Mouse (Mus musculus) layer of hippocampus, postnatal 36 days (tissue): Measurements from ENCODE around the gene Hnrnpr. TPM values are rescaled to one million over a fixed set of nuclear protein-coding genes. Genes with fewer than 3 reads are reported as not detected.
A peak's percentile ranks its signal among the peaks of the same experiment; 100 is the strongest.

Source experiments
- DNase-seq, 2 experiments: peaks; one replicate each; pipeline ENCODE4 v3.0.0; 2022
- total RNA-seq, 2 experiments: library from RNA; stranded (reverse); gene quantifications; 2 replicates each; pipeline ENCODE4 v1.2.3; 2021

Hnrnpr gene
- 10 to 100 TPM; 88.7 TPM for total RNA-seq

DNA sequence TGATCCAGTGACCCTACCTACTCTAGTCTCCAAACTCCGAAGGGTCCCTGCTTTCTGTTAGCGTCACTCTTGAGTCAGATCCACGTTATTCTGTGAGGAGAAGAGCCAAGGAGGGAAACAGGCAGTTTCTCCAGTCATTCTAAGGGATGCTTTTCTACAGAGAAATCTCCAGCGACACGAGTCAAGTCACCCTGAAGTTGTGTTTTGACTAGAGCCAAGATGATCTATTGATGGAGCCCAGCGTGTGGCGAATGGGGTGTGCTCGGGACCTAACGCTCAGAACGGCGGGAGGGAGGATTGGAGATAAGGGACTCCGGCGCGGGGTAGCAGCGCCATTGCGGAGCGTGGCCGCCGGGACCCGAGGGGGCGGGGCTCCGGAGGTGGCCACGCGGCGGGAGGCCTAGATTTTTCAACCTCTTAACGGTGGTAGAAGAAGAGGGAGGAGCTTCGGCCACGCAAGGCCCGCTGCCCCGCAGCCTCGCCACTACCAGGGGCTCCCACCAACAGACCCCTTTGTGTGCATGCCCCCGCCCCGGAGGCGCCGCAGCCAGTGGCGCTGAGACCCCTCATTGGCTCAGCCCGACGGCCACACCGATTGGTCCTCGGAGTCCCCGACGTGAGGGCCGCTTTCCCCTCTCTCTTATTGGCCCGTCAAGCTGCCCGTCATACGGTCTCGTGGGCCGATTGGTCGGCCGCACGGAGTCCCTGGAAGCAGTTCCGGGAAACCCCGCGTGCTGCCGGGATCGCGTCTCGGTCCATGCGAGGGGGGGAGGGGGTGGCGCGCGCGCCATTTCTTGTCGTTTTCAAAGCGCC, at the start of gene Hnrnpr:
Gene Hnrnpr (plus strand): TSS at position 714 of the 813 bp plus-strand sequence.
- DNase-seq, result peak; percentile 99

GRCm38 (mm10) chr4:136261912-136262311, 48.8 kb upstream of the Hnrnpr start:
- DNase-seq, result no peak

GRCm38 (mm10) chr4:136263555-136263954, 47.2 kb upstream of the Hnrnpr start:
- no peak for DNase-seq

GRCm38 (mm10) chr4:136266716-136267343, 43.9 kb upstream of the Hnrnpr start:
- no peak for DNase-seq

- no peak for DNase-seq
These were observed 41.8 kb upstream of the Hnrnpr start for GRCm38 (mm10) chr4:136268912-136269311.

GRCm38 (mm10) chr4:136270648-136271047, 40.1 kb upstream of the Hnrnpr start:
- no peak for DNase-seq

DNA sequence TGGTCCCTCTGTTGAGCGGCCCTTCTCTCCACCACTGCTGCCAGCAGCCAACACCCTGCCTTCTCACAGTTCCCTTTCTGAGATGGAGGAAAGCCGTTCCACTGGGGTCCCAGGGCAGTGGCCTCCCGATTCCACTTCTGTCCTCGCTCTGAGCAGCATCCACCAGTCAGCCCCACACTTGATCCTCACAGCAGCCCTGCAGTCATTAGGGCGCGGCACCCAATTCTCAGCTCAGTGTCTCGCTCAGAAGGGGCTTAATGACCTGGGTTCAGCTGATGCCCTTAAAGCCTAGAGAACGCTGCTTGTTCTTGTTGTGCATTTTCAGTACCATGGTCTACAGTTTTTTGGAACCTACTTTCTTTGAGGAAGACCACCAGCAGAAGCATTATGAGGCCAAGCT, 29.6 kb upstream of the Hnrnpr start:
- DNase-seq, result no peak

- DNase-seq, result no peak
These were observed 29.1 kb upstream of the Hnrnpr start for GRCm38 (mm10) chr4:136281611-136282010.

DNA sequence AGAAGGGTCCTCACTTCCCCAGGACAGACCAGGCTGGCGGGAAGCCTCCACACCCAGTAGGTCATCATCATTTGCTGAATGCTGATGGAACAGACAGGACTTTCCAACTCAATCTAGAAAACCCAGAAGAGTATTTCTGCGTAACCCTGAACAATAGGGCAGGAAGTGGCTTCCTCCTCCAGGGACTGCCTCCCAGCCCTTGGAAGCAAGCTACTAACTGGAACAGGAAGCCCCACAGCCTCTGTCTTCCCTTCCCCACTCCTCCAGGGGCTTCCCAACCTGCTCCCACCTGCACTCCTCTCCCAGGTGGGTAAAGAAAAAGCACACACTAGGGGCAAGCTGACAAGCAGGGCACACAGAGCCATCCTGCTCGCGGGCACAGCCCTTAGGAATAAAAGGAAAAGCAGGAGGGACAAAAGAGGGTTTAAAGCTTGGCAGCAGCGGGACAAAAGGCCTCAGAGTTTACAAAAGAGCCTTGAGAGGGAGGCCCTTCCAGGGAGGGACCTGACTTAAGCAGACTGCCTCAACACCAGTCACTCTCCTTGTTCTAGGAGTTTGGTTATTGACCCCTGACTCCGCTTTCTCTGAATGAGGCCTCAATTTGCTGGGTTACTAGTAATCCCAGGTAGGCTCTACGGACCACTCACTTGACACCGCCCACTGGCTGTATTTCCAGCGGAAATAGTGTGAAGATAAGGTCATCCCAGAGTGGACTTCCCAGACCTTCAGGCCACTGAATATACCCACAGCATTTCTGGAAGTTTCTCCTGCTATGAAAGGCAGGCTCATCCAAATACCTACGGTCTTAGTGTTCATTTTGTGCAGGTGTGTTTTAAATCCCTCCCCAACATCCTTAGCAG, 27.9 kb upstream of the Hnrnpr start:
- no peak for DNase-seq

- DNase-seq, result no peak
These were observed 27.0 kb upstream of the Hnrnpr start for GRCm38 (mm10) chr4:136283783-136284182.

DNA sequence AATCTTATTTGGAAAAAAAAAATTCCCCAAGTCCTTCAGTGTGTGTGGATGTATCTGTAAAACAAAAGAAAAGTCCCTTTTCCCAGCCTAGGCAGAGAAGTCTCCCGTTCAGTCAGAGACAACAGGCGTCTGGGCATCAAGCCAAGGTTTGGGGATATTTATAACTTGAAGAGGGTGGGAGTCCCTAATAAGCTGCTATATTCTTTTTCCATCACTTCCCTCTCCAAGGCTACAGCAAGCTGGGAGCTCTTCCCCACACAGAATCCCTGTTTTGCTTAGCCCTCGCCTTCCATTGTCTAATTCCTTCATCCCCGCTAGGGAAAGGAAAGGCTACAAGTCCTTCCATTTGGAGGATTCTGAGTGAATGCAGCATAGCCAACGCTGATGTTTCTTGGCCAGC, 26.3 kb upstream of the Hnrnpr start, which contains the start of gene Zfp46:
Gene Zfp46 (plus strand): TSS at position 229 of the 400 bp plus-strand sequence.
- DNase-seq, result peak; percentile 71 to 76

- no peak for DNase-seq
These were observed 25.9 kb upstream of the Hnrnpr start for GRCm38 (mm10) chr4:136284891-136285290.

DNA sequence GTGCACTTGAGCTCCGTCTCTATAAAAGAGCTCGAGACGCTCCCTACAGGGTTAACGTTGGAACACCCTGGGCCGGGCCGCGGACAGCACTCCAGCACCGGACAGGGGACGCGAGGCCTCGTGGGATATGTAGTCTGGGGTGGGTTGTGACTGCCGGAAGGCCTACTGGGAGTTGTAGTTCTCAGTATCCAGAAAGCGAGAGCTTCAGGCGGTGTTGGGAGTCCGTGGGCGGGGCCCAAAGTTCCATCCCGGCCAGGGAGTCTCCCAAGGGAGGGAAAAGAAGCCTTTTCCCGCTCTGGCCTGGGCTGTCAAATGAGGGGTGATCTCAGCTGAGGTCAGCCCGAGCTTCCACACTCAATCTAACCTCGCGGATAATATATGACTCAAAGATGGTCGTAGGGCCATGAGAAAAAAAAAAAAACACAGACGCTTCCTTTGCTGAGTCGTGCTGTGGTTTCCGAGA, 25.4 kb upstream of the Hnrnpr start:
- DNase-seq, result peak; percentile 91 to 95

- peak; percentile 94 to 95 for DNase-seq
These were observed 24.9 kb upstream of the Hnrnpr start for GRCm38 (mm10) chr4:136285811-136286371.

DNA sequence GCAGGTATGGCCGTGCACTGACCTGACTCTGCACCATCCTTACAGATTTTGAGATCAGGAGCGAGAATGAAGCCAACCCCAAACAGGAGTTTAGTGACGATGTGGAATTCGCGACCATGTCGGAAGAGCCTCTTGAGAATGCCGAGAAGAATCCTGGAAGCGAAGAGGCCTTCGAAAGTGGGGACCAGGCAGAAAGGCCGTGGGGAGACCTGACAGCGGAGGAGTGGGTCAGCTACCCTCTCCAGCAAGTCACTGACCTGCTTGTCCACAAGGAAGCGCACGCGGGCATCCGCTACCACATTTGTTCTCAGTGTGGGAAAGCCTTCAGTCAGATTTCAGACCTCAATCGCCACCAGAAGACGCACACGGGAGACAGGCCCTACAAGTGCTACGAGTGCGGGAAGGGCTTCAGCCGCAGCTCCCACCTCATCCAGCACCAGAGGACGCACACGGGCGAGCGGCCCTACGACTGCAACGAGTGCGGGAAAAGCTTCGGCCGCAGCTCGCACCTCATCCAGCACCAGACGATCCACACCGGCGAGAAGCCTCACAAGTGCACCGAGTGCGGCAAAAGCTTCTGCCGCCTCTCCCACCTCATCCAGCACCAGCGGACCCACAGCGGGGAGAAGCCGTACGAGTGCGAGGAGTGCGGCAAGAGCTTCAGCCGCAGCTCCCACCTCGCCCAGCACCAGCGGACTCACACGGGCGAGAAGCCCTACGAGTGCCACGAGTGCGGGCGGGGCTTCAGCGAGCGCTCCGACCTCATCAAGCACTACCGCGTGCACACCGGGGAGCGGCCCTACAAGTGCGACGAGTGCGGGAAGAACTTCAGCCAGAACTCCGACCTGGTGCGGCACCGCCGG, 20.6 kb upstream of the Hnrnpr start:
- no peak for DNase-seq

GRCm38 (mm10) chr4:136290781-136291595, 19.8 kb upstream of the Hnrnpr start:
- no peak for DNase-seq

DNA sequence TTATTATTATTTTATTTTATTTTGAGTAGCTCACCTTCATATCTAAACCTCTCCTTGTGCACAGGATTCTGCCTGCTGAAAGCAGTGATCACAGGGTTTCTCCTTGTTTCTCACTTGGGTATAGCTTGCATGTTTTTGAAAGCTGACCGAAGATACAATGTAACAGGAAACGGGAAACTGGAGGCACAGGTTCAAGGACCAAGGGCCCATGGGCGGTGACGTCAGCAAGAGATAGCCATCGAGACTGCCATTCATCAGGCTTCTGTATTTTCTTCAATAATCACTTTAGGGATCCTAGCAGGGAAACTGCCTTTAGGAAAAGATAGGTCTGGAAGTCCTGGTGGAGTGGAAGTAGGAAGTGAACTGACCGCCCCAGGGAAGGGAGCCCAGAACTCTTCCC, 19.1 kb upstream of the Hnrnpr start:
- no peak for DNase-seq

GRCm38 (mm10) chr4:136295941-136296340, 14.8 kb upstream of the Hnrnpr start:
- no peak for DNase-seq

GRCm38 (mm10) chr4:136302462-136302861, 8.3 kb upstream of the Hnrnpr start:
- no peak for DNase-seq

DNA sequence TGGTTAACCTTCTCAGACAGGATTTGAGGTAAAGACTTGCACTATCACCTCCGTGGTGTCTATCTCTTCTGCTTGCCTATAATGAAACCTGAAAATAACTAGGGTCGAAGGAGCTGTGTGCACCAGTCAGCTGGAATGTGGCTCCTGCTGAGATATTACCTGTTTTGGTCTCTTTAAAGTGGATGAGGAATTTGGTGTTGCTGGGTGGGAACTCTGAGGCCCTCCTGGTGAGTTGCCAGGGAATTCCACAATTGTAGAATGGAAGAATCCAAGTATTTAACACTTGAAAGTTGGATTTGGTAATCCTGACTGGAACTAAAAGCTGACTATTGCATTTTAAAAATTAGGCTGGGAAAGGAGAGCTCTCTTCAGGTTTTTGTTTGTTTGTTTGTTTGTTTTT, 6.6 kb upstream of the Hnrnpr start:
- DNase-seq, result no peak

DNA sequence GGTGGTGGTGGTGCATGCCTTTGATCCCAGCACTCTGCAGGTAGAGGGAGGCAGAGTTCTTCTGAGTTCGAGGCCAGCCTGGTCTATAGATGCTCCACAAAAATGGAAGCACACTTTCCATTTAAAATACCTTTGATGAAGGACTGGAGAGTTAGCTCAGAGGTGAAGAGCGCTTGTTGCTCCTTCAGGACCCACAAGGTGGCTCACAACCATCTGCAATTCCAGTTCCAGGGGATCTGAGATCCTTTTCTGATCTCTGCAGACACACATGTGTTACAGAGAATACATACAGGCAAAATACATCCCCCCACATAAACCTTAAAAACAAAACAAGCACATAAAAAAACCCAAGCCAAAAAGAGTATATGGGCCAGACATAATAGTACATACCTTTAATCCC, 2.4 kb upstream of the Hnrnpr start:
- no peak for DNase-seq
